In the genomic region with DNA sequence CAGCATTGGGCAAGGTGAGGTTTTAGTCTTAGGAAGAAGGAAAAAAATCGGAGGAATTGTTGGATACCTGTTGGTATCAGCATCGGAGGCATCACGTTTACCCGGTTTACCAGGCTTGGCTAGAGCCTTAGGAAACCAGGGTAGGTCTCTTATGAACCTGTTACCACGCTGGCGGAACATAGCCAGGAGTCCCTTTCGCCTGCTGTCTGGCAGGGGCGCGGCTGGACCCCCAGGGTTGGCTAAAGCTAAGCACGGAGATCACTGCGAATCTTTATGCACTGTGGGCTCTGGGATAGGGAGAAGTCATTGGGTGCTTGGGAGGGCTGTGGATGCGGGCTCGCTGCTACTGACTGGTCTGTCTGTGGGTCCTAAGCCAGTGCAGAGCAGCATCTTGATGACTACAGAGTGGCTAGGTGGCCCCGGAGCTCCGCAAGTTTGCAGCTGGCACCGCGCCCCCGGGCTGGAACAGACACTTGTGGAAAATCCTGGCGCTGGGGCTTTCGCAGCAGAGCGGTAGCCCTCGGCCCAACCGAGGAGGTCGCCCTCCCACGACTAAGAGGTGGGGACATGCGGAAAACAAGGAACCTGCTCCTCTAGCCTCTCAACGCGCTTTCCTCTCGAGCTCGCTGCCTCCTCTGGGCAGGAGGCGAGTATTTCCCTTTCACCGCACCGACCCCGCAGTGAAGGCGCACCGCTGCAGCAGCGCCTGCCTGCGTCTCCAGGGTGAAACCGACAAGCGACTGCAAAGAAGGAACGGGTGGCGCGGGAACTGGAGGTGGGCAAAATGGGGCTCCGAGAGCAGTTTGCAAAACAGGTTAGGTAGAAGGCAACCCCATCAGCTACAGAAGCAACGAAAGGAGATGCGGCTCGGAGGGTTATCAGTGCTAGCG, we compare ENCODE assay signal across 8 mouse cellular contexts. TPM values are rescaled to one million over a fixed set of nuclear protein-coding genes. Genes with fewer than 3 reads are reported as not detected.
DNase-seq lines count a peak whose midpoint lies in the region; ATAC-seq and TF ChIP-seq lines count a peak whose summit lies in the region.

No protein-coding gene starts in this region.

- TF ChIP-seq CTCF in kidney, adult 2 months (conservative IDR thresholded peaks at IDR 0.05; ENCODE audit: insufficient read depth, insufficient read length, low read depth, low read length): no peak
- no peak for TF ChIP-seq CTCF in left cerebral cortex, adult 2 months (IDR thresholded peaks at IDR 0.05)

- intact Hi-C loops in left cerebral cortex, adult 2 months (cut with DNase I): loop anchor here (5.0 kb wide), 1 partner anchor 148 kb away; no protein-coding TSS in a partner anchor

- peak overlapping the region; percentile 44 for H3K9ac ChIP-seq in heart, embryonic 12.5 days
- peak overlapping the region; percentile 52 for H3K9ac ChIP-seq in neural tube, embryonic 12.5 days

- TF ChIP-seq POLR2A in kidney, adult 2 months (IDR thresholded peaks at IDR 0.05; ENCODE audit: low read depth, low read length): no peak

- no peaks in the 10 kb centered on the region for H3K4me1 ChIP-seq in kidney, adult 2 months (ENCODE audit: control insufficient read depth, insufficient read depth, low read length)
- H3K4me1 ChIP-seq in heart, embryonic 12.5 days (replicated peaks): peaks cover 12% of the 10 kb centered on the region
- peaks cover 19% of the 10 kb centered on the region; the same call in 1 of the 2 replicates for H3K4me1 ChIP-seq in neural tube, embryonic 12.5 days

- no peaks in the 10 kb centered on the region for H3K36me3 ChIP-seq in kidney, adult 2 months (ENCODE audit: control insufficient read depth, insufficient read depth, low read length)
- no peaks in the 10 kb centered on the region for H3K36me3 ChIP-seq in heart, embryonic 12.5 days
- H3K36me3 ChIP-seq in neural tube, embryonic 12.5 days: no peaks in the 10 kb centered on the region

- H3K9me3 ChIP-seq in heart, embryonic 12.5 days (replicated peaks): no peaks in the 10 kb centered on the region
- no peaks in the 10 kb centered on the region for H3K9me3 ChIP-seq in neural tube, embryonic 12.5 days

- no peak overlapping the region for H3K27ac ChIP-seq in kidney, adult 2 months (ENCODE audit: insufficient read depth, low read depth, low read length)
- H3K27ac ChIP-seq in heart, embryonic 12.5 days (ENCODE audit: poor library complexity, severe bottlenecking): no peak overlapping the region
- H3K27ac ChIP-seq in left cerebral cortex, adult 2 months: peak overlapping the region; percentile 71
- H3K27ac ChIP-seq in neural tube, embryonic 12.5 days: no peak overlapping the region

- no peaks in the 10 kb centered on the region for H3K27me3 ChIP-seq in kidney, adult 2 months (replicated peaks; ENCODE audit: control insufficient read depth, insufficient read depth, low read length)
- peaks cover 51% of the 10 kb centered on the region for H3K27me3 ChIP-seq in heart, embryonic 12.5 days (replicated peaks)
- H3K27me3 ChIP-seq in neural tube, embryonic 12.5 days (replicated peaks): peaks cover 19% of the 10 kb centered on the region; the same call in 1 of the 2 replicates

- H3K4me3 ChIP-seq in kidney, adult 2 months (ENCODE audit: insufficient read depth, low read depth, low read length): no peak overlapping the region
- H3K4me3 ChIP-seq in heart, embryonic 12.5 days: peak overlapping the region; percentile 58
- peak overlapping the region; percentile 70 for H3K4me3 ChIP-seq in left cerebral cortex, adult 2 months
- peak overlapping the region; percentile 54 for H3K4me3 ChIP-seq in neural tube, embryonic 12.5 days

- H3K4me2 ChIP-seq in heart, embryonic 12.5 days: peak overlapping the region; percentile 97
- H3K4me2 ChIP-seq in neural tube, embryonic 12.5 days (replicated peaks): peak overlapping the region; percentile 93

- 1% methylated on average over 48 of the region's 48 CpGs for WGBS in kidney, adult 2 months
- under 1% methylated on average over 48 of the region's 48 CpGs for WGBS in heart, embryonic 12.5 days
- WGBS in neural tube, embryonic 12.5 days: 1% methylated on average over 48 of the region's 48 CpGs

- ATAC-seq in heart, embryonic 12.5 days (ENCODE audit: insufficient number of reproducible peaks, low FRiP score): no peak
- peak; percentile 41 for ATAC-seq in neural tube, embryonic 12.5 days (ENCODE audit: low FRiP score, low read depth)
- no peak for ATAC-seq in erythroblast, adult 5-6 weeks (replicated peaks; ENCODE audit: low FRiP score, poor library complexity, severe bottlenecking)

- peak; percentile 2 to 7 for DNase-seq in kidney, postnatal 4 days
- DNase-seq in kidney, adult 2 months: no peak
- DNase-seq in cerebellum, postnatal 25 days: peak; percentile 83
- peak; percentile 49 to 63 for DNase-seq in left cerebral cortex, adult 2 months (ENCODE audit: extremely low spot score in 1 of 2, low spot score in 2 of 2)
- no peak for DNase-seq in adrenal gland, postnatal 25 days

RNA-seq across cellular contexts. Expression of a gene that starts 0.9 kb away (rescaled TPM):
- polyA plus RNA-seq in kidney, adult 2 months (2012; rRNA removed): 0.06 TPM in 1 of 2 replicates, not detected in the other
- 1.1 and 1.4 TPM in 2 replicates for polyA plus RNA-seq in heart, embryonic 12.5 days (2016; fragmentation: Nextera tagmentation; extraction: Ambion mirVana)
- 10 to 100 TPM; 46.3 to 46.8 TPM for total RNA-seq in left cerebral cortex, adult 2 months (2021)
- 9.5 and 11.1 TPM in 2 replicates for polyA plus RNA-seq in neural tube, embryonic 12.5 days (2016; fragmentation: Nextera tagmentation; extraction: Ambion mirVana)
- total RNA-seq in erythroblast, adult 5-6 weeks (2015; ENCODE audit: low replicate concordance): not detected in 2 replicates
- total RNA-seq in erythroblast, adult 5-6 weeks (2017; ENCODE audit: low replicate concordance): 0.14 TPM in 1 of 2 replicates, not detected in the other
- total RNA-seq in adrenal gland, postnatal 25 days (2021): not detected in 2 replicates

Comparison
In these comparisons a context has a peak if more than half of its experiments do, and no peak if none do; other contexts are left out.
1. DNase-seq: peak in kidney, postnatal 4 days (2 of 2), cerebellum, postnatal 25 days (2 of 2) and left cerebral cortex, adult 2 months (2 of 2); none in kidney, adult 2 months (single experiment) and adrenal gland, postnatal 25 days (single experiment).
2. RNA of a gene that starts 0.9 kb away (total RNA-seq): 46.3 to 46.8 TPM in left cerebral cortex, adult 2 months; 0.14 TPM in erythroblast, adult 5-6 weeks and not detected in adrenal gland, postnatal 25 days; every median in the first group is over 10 times any median in the second.